ENCODE assay signal across 9 mouse cellular contexts in the genomic region with DNA sequence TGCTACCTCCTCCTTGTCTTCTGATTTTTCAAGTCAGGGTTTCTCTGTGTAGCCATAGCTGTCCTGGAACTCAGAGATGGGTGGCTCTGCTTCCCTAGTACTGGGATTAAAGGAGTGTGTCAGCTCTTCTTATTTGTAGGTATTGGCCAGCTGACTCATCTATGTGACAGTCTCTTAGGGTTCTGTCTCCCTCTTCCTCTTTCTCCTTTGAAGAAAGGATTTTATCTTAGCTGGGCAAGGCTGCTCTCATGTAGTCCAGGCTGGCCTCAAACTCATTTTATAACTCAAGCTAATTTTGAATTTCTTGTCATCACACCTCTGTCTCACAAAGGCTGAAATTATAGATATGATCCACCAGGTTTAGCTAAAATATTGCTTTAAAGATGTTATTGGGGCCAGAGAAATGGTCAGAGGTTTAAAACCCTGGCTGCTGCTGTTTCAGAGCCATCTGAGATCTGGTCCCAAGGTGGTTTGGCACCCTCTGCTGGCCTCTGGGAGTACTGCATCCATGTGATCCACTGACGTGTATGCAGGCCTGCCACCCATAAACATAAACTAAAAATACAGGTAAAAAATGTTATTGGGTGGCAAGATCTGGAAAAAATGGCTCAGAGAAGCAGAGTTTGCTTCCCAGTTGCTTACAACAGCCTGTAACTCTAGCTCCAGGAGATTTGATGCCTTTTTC. TPM values are rescaled to one million over a fixed set of nuclear protein-coding genes. Genes with fewer than 3 reads are reported as not detected.
DNase-seq lines count a peak whose midpoint lies in the region; ATAC-seq and TF ChIP-seq lines count a peak whose summit lies in the region.
"Had no signal": no experiment of that assay in that cellular context is flagged by ENCODE, and none has a peak within 500 bp of the region (broad histone marks: within the 10 kb centered on the region; RNA-seq: fewer than 3 reads in every experiment).

No protein-coding gene starts in this region.

- H3K79me2 ChIP-seq in CH12.LX (replicated peaks; ENCODE audit: control insufficient read depth, extremely low read depth, insufficient read depth, poor library complexity, severe bottlenecking), result no peaks in the 10 kb centered on the region

- no peak overlapping the region for H3K9ac ChIP-seq in CH12.LX (ENCODE audit: insufficient read depth, low read depth)
- no peak overlapping the region for H3K9ac ChIP-seq in lung, embryonic 14.5 days
- H3K9ac ChIP-seq: limb, embryonic 13.5 days had no signal

- dilution Hi-C loops in CH12.LX (cut with MboI; ENCODE audit: extremely low pct_ligation_motif_present, extremely low pct_unique_long_range_greater_than_20kb, low sequenced_read_pairs), result no loop called here

- H3K4me3 ChIP-seq in CH12.LX (replicated peaks in 1 of 3; ENCODE audit: low read depth in 2 of 3, low read length in 2 of 3, poor library complexity in 1 of 3), result no peak overlapping the region
- H3K4me3 ChIP-seq in embryonic facial prominence, embryonic 10.5 days, result no peak overlapping the region
- no peak overlapping the region for H3K4me3 ChIP-seq in heart, embryonic 10.5 days
- H3K4me3 ChIP-seq in layer of hippocampus, adult 2 months, result no peak overlapping the region
- no peak overlapping the region for H3K4me3 ChIP-seq in lung, embryonic 14.5 days (ENCODE audit: low read depth, low read length)
- H3K4me3 ChIP-seq: limb, embryonic 13.5 days had no signal

- TF ChIP-seq POLR2A in CH12.LX (IDR thresholded peaks at IDR 0.05; ENCODE audit: low read depth, low read length), result no peak

- peak; percentile 74 for TF ChIP-seq RAD21 in CH12.LX (IDR thresholded peaks at IDR 0.05; ENCODE audit: low read depth, low read length)

- no peaks in the 10 kb centered on the region for H3K27me3 ChIP-seq in CH12.LX (replicated peaks)
- no peaks in the 10 kb centered on the region for H3K27me3 ChIP-seq in embryonic facial prominence, embryonic 10.5 days (replicated peaks; ENCODE audit: low read depth, poor library complexity, severe bottlenecking)
- no peaks in the 10 kb centered on the region for H3K27me3 ChIP-seq in heart, embryonic 10.5 days (ENCODE audit: insufficient read depth, poor library complexity, severe bottlenecking)
- H3K27me3 ChIP-seq in lung, embryonic 14.5 days (ENCODE audit: insufficient read depth, low read length), result no peaks in the 10 kb centered on the region
- H3K27me3 ChIP-seq: limb, embryonic 13.5 days had no signal

- in situ Hi-C loops in CH12.LX (cut with MboI; ENCODE audit: low pct_ligation_motif_present, low pct_unique_long_range_greater_than_20kb, low sequenced_read_pairs), result loop anchor here (10.0 kb wide), 1 partner anchor 106 kb away; no protein-coding TSS in a partner anchor

- H3K4me2 ChIP-seq in CH12.LX (ENCODE audit: insufficient read depth, low read depth, poor library complexity, severe bottlenecking), result no peak overlapping the region
- H3K4me2 ChIP-seq in lung, embryonic 14.5 days, result no peak overlapping the region
- H3K4me2 ChIP-seq: limb, embryonic 13.5 days had no signal

- 14% methylated on average over 1 of the region's 1 CpGs for WGBS in embryonic facial prominence, embryonic 10.5 days
- WGBS in heart, embryonic 10.5 days, result 10% methylated on average over 1 of the region's 1 CpGs
- 0% methylated on average over 1 of the region's 1 CpGs for WGBS in lung, embryonic 14.5 days

- TF ChIP-seq CTCF in CH12.LX (conservative IDR thresholded peaks at IDR 0.05 in 1 of 2, IDR thresholded peaks at IDR 0.05 in 1 of 2; ENCODE audit: low read depth in 2 of 2, low read length in 2 of 2), result peak; percentile 59 to 73
- TF ChIP-seq CTCF in layer of hippocampus, adult 2 months (conservative IDR thresholded peaks at IDR 0.05), result peak; percentile 94
- TF ChIP-seq CTCF in lung, embryonic 14.5 days (IDR thresholded peaks at IDR 0.05; ENCODE audit: low read depth), result peak; percentile 82

- peaks cover 0 to 10% of the 10 kb centered on the region in 2 experiments; a peak in 2 of 4 replicates for H3K4me1 ChIP-seq in CH12.LX (ENCODE audit: control insufficient read depth in 1 of 2, insufficient read depth in 2 of 2)
- H3K4me1 ChIP-seq in embryonic facial prominence, embryonic 10.5 days, result no peaks in the 10 kb centered on the region
- H3K4me1 ChIP-seq in heart, embryonic 10.5 days, result no peaks in the 10 kb centered on the region
- no peaks in the 10 kb centered on the region for H3K4me1 ChIP-seq in lung, embryonic 14.5 days (ENCODE audit: insufficient read depth)
- H3K4me1 ChIP-seq: limb, embryonic 13.5 days had no signal

- TF ChIP-seq EP300 in CH12.LX (IDR thresholded peaks at IDR 0.05; ENCODE audit: low read length), result no peak

- peak; percentile 73; the same call in 1 of the 2 replicates for ATAC-seq in lung, embryonic 14.5 days (ENCODE audit: insufficient read depth)

- H3K27ac ChIP-seq in CH12.LX (ENCODE audit: insufficient read depth, low read depth), result no peak overlapping the region
- H3K27ac ChIP-seq in embryonic facial prominence, embryonic 10.5 days (replicated peaks), result no peak overlapping the region
- H3K27ac ChIP-seq in heart, embryonic 10.5 days, result no peak overlapping the region
- no peak overlapping the region for H3K27ac ChIP-seq in layer of hippocampus, adult 2 months
- no peak overlapping the region for H3K27ac ChIP-seq in lung, embryonic 14.5 days (ENCODE audit: low read depth)
- H3K27ac ChIP-seq: limb, embryonic 13.5 days had no signal

- no peaks in the 10 kb centered on the region for H3K36me3 ChIP-seq in CH12.LX (replicated peaks in 1 of 2; ENCODE audit: control insufficient read depth in 1 of 2, insufficient read depth in 1 of 2, low read length in 1 of 2)
- no peaks in the 10 kb centered on the region for H3K36me3 ChIP-seq in embryonic facial prominence, embryonic 10.5 days (replicated peaks)
- H3K36me3 ChIP-seq in heart, embryonic 10.5 days, result no peaks in the 10 kb centered on the region
- no peaks in the 10 kb centered on the region for H3K36me3 ChIP-seq in lung, embryonic 14.5 days (ENCODE audit: insufficient read depth)
- H3K36me3 ChIP-seq: limb, embryonic 13.5 days had no signal

- H3K9me3 ChIP-seq in CH12.LX (replicated peaks; ENCODE audit: low read length), result no peaks in the 10 kb centered on the region
- H3K9me3 ChIP-seq in embryonic facial prominence, embryonic 10.5 days, result no peaks in the 10 kb centered on the region
- no peaks in the 10 kb centered on the region for H3K9me3 ChIP-seq in heart, embryonic 10.5 days
- H3K9me3 ChIP-seq in lung, embryonic 14.5 days (ENCODE audit: low read depth, low read length), result no peaks in the 10 kb centered on the region
- H3K9me3 ChIP-seq: limb, embryonic 13.5 days had no signal

- peak; percentile 76 for DNase-seq in CH12.LX (ENCODE audit: extremely low read depth)
- peak; percentile 82 for DNase-seq in adrenal gland, postnatal 25 days
- DNase-seq in embryonic facial prominence, embryonic 10.5 days (ENCODE audit: low spot score), result peak; percentile 78
- DNase-seq in heart, embryonic 10.5 days (ENCODE audit: low spot score), result peak; percentile 83
- peak; percentile 66 to 84 for DNase-seq in layer of hippocampus, adult 2 months (ENCODE audit: low spot score in 2 of 2)
- DNase-seq in lung, embryonic 14.5 days, result peak; percentile 91
- DNase-seq in retina, adult 2 months (ENCODE audit: low read depth, low spot score), result peak; percentile 57
- peak; percentile 72 to 81 for DNase-seq in thymus, postnatal 36 days

TF ChIP-seq in CH12.LX, 34 proteins besides CTCF, POLR2A, EP300 and RAD21:
- TF ChIP-seq IRF4 (IDR thresholded peaks at IDR 0.05; ENCODE audit: low read depth, low read length) (no peak), SMC3 (IDR thresholded peaks at IDR 0.05; ENCODE audit: low read depth, low read length) (peak; percentile 66), JUN (IDR thresholded peaks at IDR 0.05; ENCODE audit: insufficient read depth, low read depth, low read length) (no peak), PAX5 (IDR thresholded peaks at IDR 0.05; ENCODE audit: low read length) (no peak), MEF2A (IDR thresholded peaks at IDR 0.05; ENCODE audit: borderline replicate concordance, low read depth, low read length) (no peak), JUND (conservative IDR thresholded peaks at IDR 0.05; ENCODE audit: low read depth, low read length) (no peak), POLR2AphosphoS2 (IDR thresholded peaks at IDR 0.05; ENCODE audit: low read depth, low read length) (no peak), ZC3H11A (IDR thresholded peaks at IDR 0.05; ENCODE audit: low read depth, low read length) (no peak)

RNA-seq across cellular contexts. Expression of a gene that starts 26.8 kb away (rescaled TPM):
- 60.6 and 63.8 TPM in 2 replicates for total RNA-seq in CH12.LX (2012; rRNA removed)
- total RNA-seq in CH12.LX (2014; rRNA removed), result 52.8 and 55.9 TPM in 2 replicates
- polyA plus RNA-seq in CH12.LX (2012; ENCODE audit: insufficient read length, low read depth), result 72.2 and 79.7 TPM in 2 replicates
- 135 and 142 TPM in 2 replicates for total RNA-seq in adrenal gland, postnatal 25 days (2021)
- polyA plus RNA-seq in embryonic facial prominence, embryonic 10.5 days (2016; fragmentation: Nextera tagmentation; extraction: Ambion mirVana), result 95.1 and 99.9 TPM in 2 replicates
- 117 and 128 TPM in 2 replicates for polyA plus RNA-seq in heart, embryonic 10.5 days (2016; fragmentation: Nextera tagmentation; extraction: Ambion mirVana)
- 100 to 1,000 TPM; 180 to 199 TPM for total RNA-seq in layer of hippocampus, adult 2 months (2021)
- polyA plus RNA-seq in lung, embryonic 14.5 days (2014; fragmentation: Nextera tagmentation; extraction: Ambion mirVana), result 86.4 and 90.0 TPM in 2 replicates
